Mouse (Mus musculus): ENCODE data around the gene Maml2.

The Maml2 gene

DNA sequence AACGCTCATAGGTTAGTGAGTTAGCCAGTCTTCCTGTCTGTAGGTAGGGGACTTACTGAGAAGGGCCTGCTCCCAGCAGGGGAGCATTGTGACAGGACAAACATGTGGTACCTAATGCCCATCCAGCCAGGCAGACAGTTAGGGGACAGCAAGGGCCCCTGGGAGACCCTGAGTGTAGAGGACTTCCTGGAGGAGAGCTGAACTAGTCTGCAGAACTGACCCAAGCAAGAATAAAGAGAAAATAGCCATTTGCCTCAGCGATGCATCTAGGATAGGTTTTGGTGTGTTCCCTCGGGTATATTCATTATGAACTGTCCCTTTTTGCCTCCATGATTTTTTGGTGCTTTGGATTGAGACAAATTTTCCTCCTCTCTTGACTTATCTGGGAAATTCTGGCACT lies 199.3 kb downstream of the Maml2 start:
- no peak for DNase-seq

DNA sequence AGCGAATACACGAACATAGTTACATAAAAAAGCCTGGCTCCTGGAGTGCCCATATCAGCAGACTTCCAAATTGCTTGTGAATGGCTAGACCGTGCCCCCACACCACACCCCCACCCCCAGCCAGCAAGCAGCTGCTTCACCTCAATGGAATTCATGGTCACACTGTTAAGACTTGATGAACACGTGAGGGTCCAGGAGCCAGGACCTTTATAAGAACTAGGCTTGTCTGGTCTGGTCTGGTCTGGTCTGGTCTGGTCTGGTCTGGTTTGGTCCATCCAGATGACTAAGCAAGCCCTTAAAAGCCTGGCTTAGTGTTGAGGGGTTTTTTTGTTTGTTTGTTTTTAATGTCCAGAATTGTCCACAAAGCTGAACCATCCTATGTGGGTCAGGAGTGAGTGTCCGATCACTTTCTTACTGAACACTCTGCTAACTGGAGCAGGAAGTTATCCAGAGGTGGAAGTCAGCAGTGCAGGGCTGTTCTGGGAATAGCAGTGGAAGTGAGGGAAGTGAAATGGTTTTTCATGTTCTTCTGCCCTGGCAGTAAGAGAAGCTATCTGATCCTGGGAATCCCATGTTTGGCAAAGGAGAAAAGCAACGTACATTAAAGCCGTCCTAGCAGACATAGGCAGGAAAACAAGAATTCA lies 200.1 kb downstream of the Maml2 start:
- DNase-seq, result no peak

DNA sequence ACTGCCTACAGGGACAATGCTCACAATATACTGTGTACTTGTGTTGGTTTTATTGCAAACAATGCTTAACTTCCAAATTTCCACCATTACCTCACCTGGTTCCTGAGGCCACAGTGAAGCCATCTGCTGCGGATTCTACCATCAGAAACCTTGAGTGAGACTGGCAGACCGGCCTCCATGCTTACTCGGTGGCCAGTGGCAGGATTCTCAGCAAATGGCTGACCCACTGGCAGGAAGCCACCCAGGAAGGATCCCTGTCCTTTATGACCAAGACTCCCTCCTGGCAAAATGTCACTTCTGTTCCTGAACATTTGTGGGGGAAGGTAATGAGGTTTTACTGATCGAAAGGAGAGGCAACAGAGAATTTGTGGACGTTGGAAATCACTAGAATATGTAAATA lies 202.3 kb downstream of the Maml2 start:
- DNase-seq, result peak; percentile 79 to 81

DNA sequence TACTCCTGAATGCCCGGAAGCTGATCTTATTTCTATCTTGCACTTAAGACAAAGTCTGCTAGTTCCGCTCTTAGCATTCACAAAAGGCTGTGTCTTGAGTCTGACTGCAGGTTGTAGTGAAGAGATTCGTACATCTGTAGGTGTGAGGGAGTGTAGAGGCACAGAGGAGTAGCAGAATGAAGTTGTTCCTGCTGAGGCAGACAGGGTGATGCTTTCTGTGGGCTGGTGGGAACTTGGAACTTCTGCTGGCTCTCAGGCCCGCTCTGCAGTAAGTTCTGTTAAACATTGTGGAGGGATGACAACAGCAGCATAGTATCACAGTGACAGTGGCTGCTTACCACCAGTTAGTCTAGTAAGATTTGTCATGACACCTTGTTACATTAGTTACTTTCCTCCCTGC lies 207.3 kb downstream of the Maml2 start:
- DNase-seq, result no peak

DNA sequence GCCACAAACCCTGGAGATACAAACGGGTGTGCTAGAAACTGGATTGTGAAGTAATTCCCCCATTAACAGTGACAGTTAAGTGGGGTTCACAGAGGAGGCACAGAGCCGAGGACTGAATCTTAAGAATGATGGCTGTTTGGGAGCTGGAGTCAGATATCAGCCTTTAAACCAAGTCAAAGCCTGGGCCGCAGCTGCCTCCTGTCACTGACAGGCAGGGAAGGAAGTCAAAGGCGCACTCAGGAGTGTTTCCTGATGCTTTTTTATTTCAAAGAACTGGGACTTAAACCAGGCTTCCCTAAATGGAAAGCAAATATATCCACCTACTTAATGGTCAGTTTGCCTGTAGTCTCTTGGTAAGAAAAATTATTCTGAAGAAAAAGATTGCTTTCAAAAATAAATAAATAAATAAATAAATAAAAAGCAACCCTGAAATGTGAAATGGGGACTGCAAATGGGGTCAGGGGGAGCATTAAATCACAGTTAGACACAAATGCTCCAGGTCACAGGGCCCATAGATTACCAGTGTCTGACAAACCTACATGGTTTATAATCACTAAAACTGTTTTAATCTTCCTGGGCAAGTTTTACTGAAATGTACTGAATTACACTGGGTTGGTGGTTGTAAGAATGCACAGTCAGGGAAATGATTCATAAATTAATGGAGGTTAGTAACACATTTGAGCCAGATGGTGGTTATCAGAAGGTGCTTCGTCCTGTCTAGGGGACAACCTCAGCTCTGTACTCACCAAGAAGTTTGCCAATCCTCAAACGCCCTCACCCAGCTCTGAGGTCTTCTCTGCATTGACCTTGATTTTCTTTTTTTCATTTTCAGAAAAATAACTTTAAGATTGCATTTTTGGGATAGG lies 209.4 kb downstream of the Maml2 start:
- no peak for DNase-seq

DNA sequence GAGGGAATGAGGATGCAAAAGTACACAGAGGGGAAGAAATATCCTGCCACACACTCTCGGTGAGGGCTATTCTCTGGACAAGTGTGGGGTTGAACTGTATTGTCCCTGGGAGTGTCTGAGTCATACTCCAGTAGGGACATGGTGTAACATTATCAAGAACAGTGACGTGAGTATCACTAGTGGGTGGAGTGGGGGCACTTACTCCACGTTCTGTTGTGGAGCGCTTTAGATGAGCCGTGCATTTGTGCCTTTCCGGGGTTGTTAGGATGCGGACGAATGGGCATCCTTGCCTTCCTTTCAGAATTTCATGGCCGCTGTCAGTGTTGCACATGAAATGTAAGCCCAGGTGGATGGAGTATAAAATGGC lies 210.0 kb downstream of the Maml2 start:
- no peak for DNase-seq

DNA sequence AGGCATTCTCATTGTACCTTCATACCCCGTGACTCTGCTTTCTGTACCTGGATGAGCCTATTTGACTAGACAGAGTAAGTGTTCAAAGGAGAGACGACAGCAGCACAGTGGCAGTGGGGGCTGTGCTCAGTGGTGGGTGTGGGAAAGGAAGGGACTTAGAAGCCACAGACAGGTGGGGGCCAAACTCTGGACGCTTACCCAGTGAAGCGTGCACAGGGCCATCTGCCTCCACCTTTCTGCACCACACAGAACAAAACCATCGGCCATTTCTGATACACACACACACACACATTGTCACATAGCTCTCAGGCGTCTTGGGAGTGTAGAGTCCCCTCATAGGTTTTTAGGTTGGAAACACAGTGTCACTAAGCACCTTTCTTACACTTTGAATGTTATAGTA lies 212.0 kb downstream of the Maml2 start:
- DNase-seq, result peak; percentile 83

DNA sequence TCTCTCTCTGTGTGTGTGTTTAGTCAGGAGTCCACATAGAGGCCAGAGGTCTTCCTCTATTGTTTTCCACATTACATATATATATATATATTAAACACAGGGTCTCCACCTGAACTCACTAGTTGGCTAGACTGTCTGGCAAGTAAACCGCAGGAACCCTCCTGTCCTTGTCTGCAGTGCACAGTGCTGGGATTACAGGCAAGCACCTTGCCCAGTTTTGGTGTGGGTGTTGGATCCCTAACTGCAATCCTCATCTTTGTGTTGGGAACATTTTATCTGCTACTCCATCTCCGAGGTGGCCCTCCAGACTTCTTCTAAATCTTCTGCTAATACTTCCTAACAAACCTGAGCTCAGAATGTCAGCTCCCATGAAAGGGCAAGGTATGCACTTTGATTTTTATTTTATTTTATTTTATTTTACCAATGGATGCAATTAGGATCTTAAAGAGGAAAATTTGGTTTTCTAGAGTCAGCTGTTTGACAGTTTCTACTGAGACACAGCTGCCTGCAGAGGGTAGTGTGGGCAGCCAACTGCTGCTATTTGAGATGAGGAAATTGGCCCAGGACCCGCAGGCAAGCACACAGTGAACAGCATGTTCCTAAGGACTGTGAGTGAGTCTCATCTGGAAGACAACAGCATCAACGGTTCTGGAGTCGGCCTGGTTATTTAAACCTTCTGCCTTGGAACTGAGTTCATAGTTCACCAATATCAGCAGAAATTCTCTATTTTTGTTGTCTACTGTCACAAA lies 213.0 kb downstream of the Maml2 start:
- peak in 1 of 2 experiments; percentile 37 for DNase-seq

DNA sequence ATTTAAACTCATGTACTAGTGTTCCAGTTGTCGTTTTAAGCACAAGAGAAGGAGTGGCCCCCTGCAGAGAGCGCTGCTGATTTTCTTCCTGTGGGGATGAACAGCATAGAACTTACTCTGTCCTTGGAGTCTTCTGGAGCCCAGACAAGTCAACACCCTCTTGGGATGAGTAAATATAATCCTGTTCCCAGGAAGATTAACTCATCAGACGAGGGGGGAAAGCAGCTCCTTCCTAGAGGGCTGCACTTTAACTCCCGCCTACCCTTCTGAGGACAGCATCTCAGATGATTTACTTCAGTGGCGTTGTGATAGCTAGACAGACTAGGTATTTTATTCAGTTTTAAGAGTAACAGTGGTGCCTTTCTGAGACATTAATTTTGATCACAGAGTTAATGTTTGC lies 215.4 kb downstream of the Maml2 start:
- no peak for DNase-seq

DNA sequence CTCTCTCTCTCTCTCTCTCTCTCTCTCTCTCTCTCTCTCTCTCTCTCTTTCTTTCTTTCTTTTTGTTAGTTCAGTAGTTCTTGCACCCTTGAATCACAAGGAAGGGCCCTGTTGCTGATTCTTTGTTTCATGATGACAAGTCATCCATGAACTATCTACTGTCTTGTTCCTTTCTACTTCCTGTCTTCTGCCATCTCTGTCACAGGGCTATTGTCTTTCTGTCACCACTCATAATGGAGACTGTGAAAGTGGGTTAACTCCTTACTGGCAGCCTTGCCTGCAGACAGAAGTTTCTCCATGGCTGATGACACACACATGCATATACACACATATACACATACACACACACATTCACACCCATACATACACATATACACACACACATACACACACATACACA lies 216.7 kb downstream of the Maml2 start:
- DNase-seq, result no peak

DNA sequence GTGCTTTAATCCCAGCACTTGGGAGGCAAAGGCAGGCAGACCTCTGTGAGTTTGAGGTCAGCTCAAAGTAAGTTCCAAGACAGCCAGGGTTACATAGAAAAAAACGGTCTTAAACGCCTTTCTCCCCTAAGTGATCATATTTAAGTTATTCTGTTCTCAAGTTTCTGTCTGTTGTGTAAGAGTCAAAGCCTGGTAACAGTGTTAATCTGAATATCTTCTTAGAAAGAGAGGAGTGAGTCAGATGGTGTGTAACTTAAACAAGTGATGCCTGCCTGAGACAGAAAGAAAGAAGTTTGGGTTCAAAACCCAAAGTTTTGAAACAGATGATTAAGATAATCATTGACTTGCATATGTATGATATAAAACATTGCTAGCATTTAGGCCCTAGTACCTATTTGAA lies 218.2 kb downstream of the Maml2 start:
- DNase-seq, result no peak

DNA sequence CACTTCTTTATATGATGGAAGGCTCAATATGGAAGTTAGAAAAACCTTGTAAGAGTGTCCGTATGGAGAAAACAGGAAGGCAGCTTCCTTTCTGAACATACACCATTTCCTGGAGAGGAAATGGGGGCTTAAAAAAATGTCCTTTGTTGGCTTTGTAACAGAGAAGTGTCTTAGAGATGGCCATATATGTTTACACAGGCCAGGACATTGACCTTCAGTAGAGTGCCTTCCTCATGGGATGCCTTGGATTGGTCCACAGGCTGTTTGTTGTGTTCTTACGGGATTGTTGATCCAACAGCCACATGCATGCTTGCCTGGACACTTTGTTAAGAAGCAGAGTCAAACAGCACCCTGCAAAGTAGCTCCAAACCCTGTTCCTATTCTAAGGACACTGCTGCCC lies 220.3 kb downstream of the Maml2 start:
- no peak for DNase-seq

DNA sequence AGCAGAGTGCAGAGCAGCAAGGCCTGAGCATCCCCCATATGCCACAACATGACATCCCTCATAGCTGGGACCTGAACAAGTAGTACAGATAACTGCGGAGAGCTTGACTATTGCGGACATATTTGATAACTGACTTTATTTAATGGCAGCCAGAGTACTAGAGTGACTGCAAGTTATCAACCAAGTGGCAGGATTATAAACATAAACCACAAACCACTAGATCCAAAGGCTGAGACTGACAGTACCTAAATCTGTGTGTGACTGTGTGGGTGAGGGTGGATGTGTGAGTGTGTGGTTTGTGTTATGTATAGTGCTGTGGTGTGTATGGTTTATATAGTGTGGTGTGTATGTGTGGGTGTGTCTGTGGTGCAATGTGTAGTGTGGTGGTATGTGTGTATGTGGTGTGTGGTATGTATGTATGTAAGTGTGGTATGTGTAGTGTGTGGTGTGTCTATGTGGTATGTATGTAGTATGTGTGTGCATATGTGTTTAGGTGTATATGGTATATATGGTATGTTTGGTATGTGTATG lies 220.7 kb downstream of the Maml2 start:
- DNase-seq, result no peak

DNA sequence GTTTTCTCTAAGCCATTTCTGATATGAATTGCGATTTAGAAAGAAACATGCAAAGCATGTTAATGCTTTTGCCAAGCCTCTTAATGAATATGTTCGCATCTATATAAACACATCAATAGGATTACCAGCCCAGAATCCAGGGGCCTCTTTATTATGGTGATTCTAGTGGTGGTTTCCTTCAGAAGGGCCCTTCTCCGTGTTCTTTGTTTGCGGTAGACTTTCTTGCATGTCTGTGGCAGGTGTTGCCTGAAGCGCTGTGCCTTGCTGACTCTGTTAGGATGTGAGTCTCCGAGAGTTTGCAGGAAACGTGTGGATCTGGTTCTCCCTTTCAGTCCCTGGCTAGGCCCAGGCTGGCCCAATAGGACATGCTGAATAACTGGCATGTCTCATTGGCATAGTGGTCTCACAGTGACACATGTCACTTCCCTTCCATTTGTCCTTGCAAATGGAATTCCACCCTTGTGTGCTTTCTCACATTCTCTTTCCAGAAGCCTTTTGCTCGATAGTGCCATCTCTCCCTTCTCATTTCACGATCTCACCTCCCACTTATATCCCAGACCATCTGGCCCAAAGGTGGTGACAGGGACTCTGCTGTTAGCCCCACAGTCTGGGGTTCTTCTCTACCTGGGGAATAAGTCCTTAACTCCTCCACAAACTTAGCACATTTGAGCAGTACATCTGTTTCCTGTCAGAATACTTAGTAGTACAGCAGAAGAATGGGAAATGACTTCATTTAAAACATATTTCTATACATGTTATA lies 224.5 kb downstream of the Maml2 start:
- DNase-seq, result no peak

DNA sequence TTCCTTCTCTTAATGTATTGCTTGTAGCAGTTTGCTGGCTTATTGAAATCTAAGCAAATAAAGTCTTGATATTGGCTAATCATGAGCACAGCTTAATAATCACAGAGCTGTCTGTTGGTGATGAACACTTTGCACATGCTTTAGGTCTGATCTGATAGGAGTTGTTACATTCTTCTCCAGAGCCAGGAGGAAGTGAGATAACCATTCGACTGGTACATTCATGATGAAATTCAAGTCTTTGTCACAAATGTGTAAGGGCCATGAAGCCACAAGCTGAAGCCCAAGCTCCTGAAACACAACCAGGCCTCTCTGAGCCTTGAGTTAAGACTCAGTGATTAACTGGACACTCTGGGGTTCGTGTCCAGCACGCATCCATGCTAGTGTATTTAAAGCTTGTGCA lies 225.3 kb downstream of the Maml2 start:
- DNase-seq, result no peak

DNA sequence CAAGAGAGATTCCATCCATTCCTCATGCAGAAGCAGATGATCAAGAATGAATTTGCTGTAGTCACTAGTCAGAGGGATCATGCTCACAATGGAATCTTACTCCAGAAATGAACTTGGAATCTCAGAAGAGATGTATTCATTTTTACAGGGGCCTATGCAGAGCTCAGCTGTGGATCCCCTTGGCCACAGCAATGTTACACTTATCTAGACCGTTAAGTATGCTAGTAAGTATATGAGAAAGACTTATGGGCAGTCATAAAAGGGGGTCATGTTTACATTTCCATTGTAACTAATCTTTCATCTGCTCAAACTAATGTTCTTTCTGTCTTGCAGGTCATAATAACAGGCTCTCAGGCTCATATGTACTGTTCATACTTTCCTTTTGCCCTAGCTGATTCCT lies 227.3 kb downstream of the Maml2 start:
- no peak for DNase-seq

DNA sequence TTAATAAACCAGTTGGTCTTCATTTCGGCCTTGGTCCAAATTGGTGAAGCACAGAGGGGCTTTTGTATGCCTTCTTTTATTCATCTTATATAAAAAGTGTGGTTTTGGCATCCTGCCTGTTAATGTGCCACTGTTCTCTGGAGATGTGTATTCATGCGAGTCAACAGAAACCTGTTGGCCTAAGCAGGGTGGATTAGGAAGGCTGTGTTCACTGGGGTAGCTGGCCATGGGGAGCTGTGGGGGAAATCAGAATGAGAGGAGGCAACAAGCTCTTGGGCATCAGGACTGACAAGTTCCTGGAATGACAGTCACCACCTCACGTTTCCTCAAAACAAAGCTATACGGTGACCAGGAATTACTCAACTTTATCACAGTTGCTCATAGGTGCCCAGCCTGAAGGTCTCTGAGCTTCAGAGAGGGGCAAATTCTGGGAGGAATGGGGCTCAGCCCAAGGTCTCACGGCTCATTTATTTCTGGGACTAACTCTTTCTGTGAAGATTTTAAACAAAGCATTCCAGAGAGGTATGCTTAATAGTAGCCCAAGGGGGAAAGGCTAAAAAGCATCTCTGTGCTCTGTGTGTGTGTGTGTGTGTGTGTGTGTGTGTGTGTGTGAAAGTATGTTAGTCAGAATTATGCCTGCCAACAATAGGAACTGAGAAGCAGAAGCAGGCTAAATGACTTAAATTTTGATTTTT lies 228.0 kb downstream of the Maml2 start:
- no peak for DNase-seq

DNA sequence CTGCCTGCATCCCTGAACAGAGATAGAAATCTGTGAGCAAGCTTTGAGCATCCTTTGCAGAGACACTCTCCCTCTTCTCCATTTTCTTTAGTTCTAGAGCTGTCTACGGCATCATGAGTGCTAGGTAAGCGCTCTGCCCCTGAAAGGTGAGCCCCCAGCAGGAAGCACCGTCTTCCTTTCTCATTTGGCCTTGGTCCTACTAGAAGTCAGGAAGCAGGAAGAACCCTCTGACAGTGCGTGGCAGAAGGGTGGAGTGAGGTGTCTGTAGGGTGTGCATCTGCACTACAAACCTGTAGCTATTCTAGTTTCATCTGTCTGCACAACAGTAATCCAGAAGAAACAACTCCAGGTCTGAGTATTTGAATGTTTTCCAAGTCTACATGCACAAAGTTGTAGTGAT lies 232.8 kb downstream of the Maml2 start:
- no peak for DNase-seq

DNA sequence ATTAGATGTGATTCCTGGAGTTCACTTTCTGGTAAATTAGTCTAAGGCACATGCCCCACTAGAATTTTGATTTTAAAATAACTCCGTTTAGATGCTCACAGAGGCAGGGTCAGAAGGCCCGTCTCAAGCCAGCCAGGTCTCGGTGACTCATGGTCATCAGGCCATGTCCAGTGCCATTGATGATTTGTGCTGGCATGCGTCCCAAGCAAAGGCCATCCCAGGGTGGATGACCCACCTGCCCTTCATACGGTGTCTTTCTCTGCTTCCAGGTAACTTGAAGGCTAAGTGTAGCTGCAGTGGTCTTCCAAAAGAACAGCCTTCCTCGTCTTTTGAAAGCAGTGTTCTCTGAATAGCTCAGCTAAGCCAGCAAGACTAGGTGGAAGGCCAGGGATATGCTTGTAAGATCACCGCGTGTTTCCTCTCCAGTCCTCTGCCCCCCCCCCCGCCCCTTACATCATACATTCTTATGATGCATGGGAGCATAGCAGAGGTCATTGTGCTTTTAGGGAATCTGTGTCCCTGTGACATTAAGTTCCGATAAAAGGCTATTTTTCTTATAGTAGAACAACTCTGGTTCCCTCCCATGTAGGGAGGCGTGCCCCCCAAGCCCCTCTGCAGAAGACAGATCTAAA lies 235.4 kb downstream of the Maml2 start:
- DNase-seq, result peak in 1 of 2 experiments; percentile 44

DNA sequence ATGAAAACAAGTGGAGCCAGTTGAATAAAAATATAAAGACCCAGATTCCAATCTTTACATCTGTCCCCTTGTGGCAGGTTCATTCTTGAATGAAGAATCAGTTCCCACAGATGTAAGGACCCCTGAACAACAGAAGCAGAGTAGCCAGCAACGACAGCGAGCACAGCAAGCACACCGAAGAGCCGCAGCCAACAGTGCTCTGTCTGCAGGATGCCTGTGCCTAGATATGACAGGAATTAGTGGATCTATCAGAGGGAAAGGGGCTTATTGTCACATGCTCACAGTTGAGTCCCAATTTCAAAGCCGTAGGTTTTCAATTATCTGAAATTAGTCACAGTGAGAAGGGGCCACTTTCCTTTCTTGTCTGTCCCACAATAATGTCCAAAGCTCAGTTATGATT lies 238.0 kb downstream of the Maml2 start:
- DNase-seq, result no peak

DNA sequence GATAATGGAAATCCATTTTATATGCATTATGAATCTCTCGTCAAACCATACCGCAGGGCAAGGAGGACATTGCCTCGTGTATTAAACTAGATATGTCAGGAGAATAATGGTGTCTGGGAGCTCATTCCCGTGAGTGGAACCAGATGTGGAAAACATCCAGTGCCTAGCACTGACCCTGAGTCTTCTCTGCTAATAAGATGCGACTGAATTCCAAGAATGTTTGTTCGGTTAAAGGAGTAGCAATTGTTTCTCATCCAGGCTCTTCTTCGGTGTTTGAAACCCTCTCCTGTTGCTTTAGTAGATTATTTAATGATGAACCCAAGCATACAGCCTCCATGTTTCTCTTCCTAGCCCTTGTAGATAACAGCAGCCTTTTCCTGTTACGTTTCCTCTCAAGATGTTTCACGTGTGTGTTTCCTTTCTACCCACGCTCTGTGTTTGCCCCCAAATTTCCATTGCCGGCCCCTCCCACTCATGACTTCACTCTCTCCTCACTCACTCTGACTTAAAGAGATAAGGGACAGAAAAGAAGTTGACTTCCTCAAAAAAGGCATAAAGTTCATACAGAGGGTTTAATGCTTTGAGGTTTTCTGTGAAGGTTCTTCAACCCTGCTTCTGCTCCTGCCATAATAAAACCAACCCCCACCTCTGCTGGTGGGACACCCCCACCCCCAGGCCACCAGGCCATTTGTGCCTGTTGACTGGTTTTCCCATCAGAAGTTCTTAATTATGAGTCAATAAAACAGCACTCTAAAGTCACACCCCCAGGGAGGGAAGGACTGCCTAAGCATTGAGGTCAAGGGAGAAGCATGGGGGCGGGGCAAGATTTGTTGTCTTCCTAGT lies 238.9 kb downstream of the Maml2 start:
- DNase-seq, result no peak
